ENCODE assay signal across 8 mouse cellular contexts in genomic region chr4:53263776-53264175, GRCm38 (mm10).
DNase-seq lines count a peak whose midpoint lies in the region; ATAC-seq and TF ChIP-seq lines count a peak whose summit lies in the region.

No protein-coding gene starts in this region.

- WGBS in hindbrain, postnatal 0 days: 28% methylated on average over 13 of the region's 13 CpGs
- 36% methylated on average over 13 of the region's 13 CpGs for WGBS in stomach, embryonic 16.5 days

- peak overlapping the region; percentile 16; the same call in 1 of the 2 replicates for H3K4me2 ChIP-seq in hindbrain, postnatal 0 days (ENCODE audit: low read depth, low read length)
- peak overlapping the region; percentile 4; the same call in 1 of the 2 replicates for H3K4me2 ChIP-seq in stomach, embryonic 16.5 days (ENCODE audit: low read depth, low read length)

- intact Hi-C loops in gastrocnemius, postnatal 36 days (cut with DNase I): loop anchor here (5.0 kb wide), 1 partner anchor 46 kb away; no protein-coding TSS in a partner anchor

- H3K36me3 ChIP-seq in hindbrain, postnatal 0 days (ENCODE audit: insufficient read depth, low read length): no peaks in the 10 kb centered on the region
- no peaks in the 10 kb centered on the region for H3K36me3 ChIP-seq in stomach, embryonic 16.5 days (ENCODE audit: control insufficient read depth, insufficient read depth, low read length)

- peak; percentile 43 for TF ChIP-seq CTCF in hindbrain, postnatal 0 days (IDR thresholded peaks at IDR 0.05; ENCODE audit: low read depth)

- peak; percentile 95 for ATAC-seq in hindbrain, postnatal 0 days
- ATAC-seq in stomach, embryonic 16.5 days (ENCODE audit: insufficient read depth, low FRiP score): peak; percentile 87

- H3K27me3 ChIP-seq in hindbrain, postnatal 0 days (ENCODE audit: insufficient read depth, low read length): no peaks in the 10 kb centered on the region
- no peaks in the 10 kb centered on the region for H3K27me3 ChIP-seq in stomach, embryonic 16.5 days (ENCODE audit: control insufficient read depth, insufficient read depth, low read length)

- peak; percentile 93 for DNase-seq in adrenal gland, postnatal 10 days
- DNase-seq in cerebellum, postnatal 36 days: peak; percentile 62 to 67
- DNase-seq in gastrocnemius, postnatal 36 days: peak; percentile 87 to 90
- DNase-seq in hindbrain, postnatal 0 days (ENCODE audit: low spot score): peak; percentile 89
- peak; percentile 49 to 73 for DNase-seq in layer of hippocampus, postnatal 36 days
- DNase-seq in mesoderm, embryonic 11.5 days (ENCODE audit: low read depth, low spot score): peak; percentile 29
- DNase-seq in T-cell, adult 2 months (ENCODE audit: low spot score): no peak

- peaks cover 14% of the 10 kb centered on the region for H3K4me1 ChIP-seq in hindbrain, postnatal 0 days (ENCODE audit: insufficient read depth, low read length)
- H3K4me1 ChIP-seq in stomach, embryonic 16.5 days (ENCODE audit: control insufficient read depth, insufficient read depth, low read length): peaks cover 8% of the 10 kb centered on the region; the same call in 1 of the 2 replicates

- peak overlapping the region; percentile 69 for H3K27ac ChIP-seq in hindbrain, postnatal 0 days
- no peak overlapping the region for H3K27ac ChIP-seq in stomach, embryonic 16.5 days (ENCODE audit: low read length)

- H3K9ac ChIP-seq in hindbrain, postnatal 0 days (replicated peaks; ENCODE audit: low read length): 0 out of 2 replicates have a peak overlapping the region, but pooled peaks have one; percentile 30
- H3K9ac ChIP-seq in stomach, embryonic 16.5 days (ENCODE audit: low read length): 0 out of 2 replicates have a peak overlapping the region, but pooled peaks have one; percentile 8

- no peak overlapping the region for H3K4me3 ChIP-seq in hindbrain, postnatal 0 days (ENCODE audit: low read length)
- no peak overlapping the region for H3K4me3 ChIP-seq in stomach, embryonic 16.5 days (replicated peaks; ENCODE audit: low read length)

- 0 out of 2 replicates have a peak, but pooled peaks cover 5% of the 10 kb centered on the region for H3K9me3 ChIP-seq in hindbrain, postnatal 0 days (ENCODE audit: low read length)
- no peaks in the 10 kb centered on the region for H3K9me3 ChIP-seq in stomach, embryonic 16.5 days (replicated peaks; ENCODE audit: control insufficient read depth, low read length)
